Mouse (Mus musculus): ENCODE data around the gene Cers6.

DNA sequence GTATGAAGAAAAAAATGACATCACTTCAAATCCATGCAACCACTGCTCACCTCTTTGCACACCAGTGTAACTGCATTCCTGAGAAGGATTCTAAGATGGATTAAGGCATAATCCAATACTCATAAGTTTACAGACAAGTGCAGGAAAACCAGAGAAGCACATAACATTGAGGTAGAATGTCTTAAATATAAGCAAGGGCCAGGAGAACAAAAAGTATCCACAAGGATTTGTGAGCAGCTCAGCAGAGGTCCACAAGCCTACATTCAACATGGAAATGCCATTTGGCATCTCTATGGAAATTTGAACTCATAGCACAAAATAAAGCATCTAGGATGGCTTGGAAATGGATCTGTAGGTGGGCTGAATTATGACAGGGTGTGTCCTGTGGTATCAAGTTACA lies 234.6 kb downstream of the Cers6 start:
- TF ChIP-seq CTCF (IDR thresholded peaks at IDR 0.05; ENCODE audit: control insufficient read depth, insufficient read depth, insufficient read length) (no peak), MAX (IDR thresholded peaks at IDR 0.05) (no peak), MYOD1 (IDR thresholded peaks at IDR 0.05; ENCODE audit: control insufficient read depth, insufficient read length, low read depth) (no peak), CEBPB (IDR thresholded peaks at IDR 0.05; ENCODE audit: low read depth) (no peak), MYOG (IDR thresholded peaks at IDR 0.05; ENCODE audit: control insufficient read depth, extremely low read depth, insufficient read length) (no peak), USF1 (IDR thresholded peaks at IDR 0.05; ENCODE audit: low read depth) (no peak)
